Mouse (Mus musculus) olfactory bulb, adult 2 months (tissue): ENCODE results near the gene Vps11. TPM values are rescaled to one million over a fixed set of nuclear protein-coding genes. Genes with fewer than 3 reads are reported as not detected.
A peak's percentile ranks its signal among the peaks of the same experiment; 100 is the strongest.
"Not testable (repeated sequence)": the region's sequence is repeated elsewhere in the genome, so short reads cannot be mapped to it uniquely, and the experiment has no call there.

Experiments
- H3K27ac ChIP-seq: fragments of 200-500 bp; 2 replicates; pipeline ENCODE4 v1.5.1; 2012; ENCODE audit warnings: low read depth, low read length; ENCODE audit not compliant: insufficient read depth
- H3K4me1 ChIP-seq: fragments of 200-500 bp; 2 replicates; pipeline ENCODE4 v1.6.1; 2012; ENCODE audit warnings: low read length; ENCODE audit not compliant: control insufficient read depth, insufficient read depth
- H3K4me3 ChIP-seq: fragments of 200-500 bp; 2 replicates; pipeline ENCODE4 v1.5.1; 2012; ENCODE audit warnings: mild to moderate bottlenecking, low read depth, low read length, moderate library complexity; ENCODE audit not compliant: insufficient read depth
- CTCF ChIP-seq: fragments of 200-500 bp; IDR thresholded peaks from 2 replicates; pipeline ENCODE4 v1.5.1; 2012; ENCODE audit warnings: low read depth, mild to moderate bottlenecking, low read length, moderate library complexity; ENCODE audit not compliant: insufficient read depth
- POLR2A ChIP-seq: fragments of 200-500 bp; IDR thresholded peaks from 2 replicates; pipeline ENCODE4 v1.6.1; 2012; ENCODE audit warnings: mild to moderate bottlenecking, low read depth, low read length, moderate library complexity; ENCODE audit not compliant: insufficient read depth
- WGBS: fragments of 180-500 bp; shearing (Covaris S2); methylation state at CpG from one replicate; pipeline ENCODE4 v1.1.7; 2018; 5-methylcytosine and 5-hydroxymethylcytosine counted together
- polyA plus RNA-seq: library from polyadenylated mRNA; stranded (reverse); fragments of >200 nt; gene quantifications from 2 replicates; pipeline ENCODE4 v1.2.4, GENCODE M21; 2012; ENCODE audit warnings: low replicate concordance; ENCODE audit not compliant: missing spikeins, insufficient read depth, insufficient read length

Vps11 gene
- polyA plus RNA-seq, 1 experiment: not detected

- peak within 1 kb of the TSS; percentile 86 for H3K4me3 ChIP-seq
- peak within 1 kb of the TSS; percentile 44 for H3K27ac ChIP-seq
- WGBS: under 1% methylated on average over 83 of the region's 83 CpGs
- TF ChIP-seq CTCF: 0 out of 2 replicates have a peak, but pooled peaks have one; percentile 5
- TF ChIP-seq POLR2A: peak; percentile 75
- H3K4me1 ChIP-seq: peaks cover 15% of the 10 kb centered on the region
Measured at GRCm38 (mm10) chr9:44379054-44379834, 17.8 kb upstream of the Vps11 start, which contains the start of gene Hyou1. Gene Hyou1, plus strand, starts transcription at chr9:44379490.

- no peak for TF ChIP-seq CTCF
- no peak for TF ChIP-seq POLR2A
- Histone ChIP-seq H3K4me3 (no peak overlapping the region), H3K27ac (no peak overlapping the region), H3K4me1 (peaks cover 15% of the 10 kb centered on the region)
- 87% methylated on average over 5 of the region's 5 CpGs for WGBS
Measured at GRCm38 (mm10) chr9:44378153-44378730, 16.8 kb upstream of the Vps11 start.

GRCm38 (mm10) chr9:44377335-44377734, 15.9 kb upstream of the Vps11 start:
- peaks cover 15% of the 10 kb centered on the region for H3K4me1 ChIP-seq
- 77% methylated on average over 2 of the region's 2 CpGs for WGBS
- H3K4me3 ChIP-seq, H3K27ac ChIP-seq: not testable (repeated sequence)

GRCm38 (mm10) chr9:44376141-44376540, 14.7 kb upstream of the Vps11 start:
- no peak overlapping the region for H3K27ac ChIP-seq
- H3K4me3 ChIP-seq: no peak overlapping the region
- peaks cover 10% of the 10 kb centered on the region for H3K4me1 ChIP-seq
- no peak for TF ChIP-seq CTCF
- no peak for TF ChIP-seq POLR2A
- 88% methylated on average over 6 of the region's 6 CpGs for WGBS

- TF ChIP-seq POLR2A (no peak), CTCF (no peak)
- Histone ChIP-seq H3K4me3 (no peak overlapping the region), H3K27ac (no peak overlapping the region)
Measured at GRCm38 (mm10) chr9:44373386-44373785, 11.9 kb upstream of the Vps11 start.

GRCm38 (mm10) chr9:44364480-44364879, 3.0 kb upstream of the Vps11 start:
- WGBS: 65% methylated on average over 3 of the region's 3 CpGs
- no peak for TF ChIP-seq POLR2A
- no peak for TF ChIP-seq CTCF
- H3K4me3 ChIP-seq: no peak overlapping the region

More at GRCm38 (mm10) chr9:44373386-44373785, 11.9 kb upstream of the Vps11 start:
- no peaks in the 10 kb centered on the region for H3K4me1 ChIP-seq

GRCm38 (mm10) chr9:44361931-44362330, 461 bp upstream of the Vps11 start:
- 36% methylated on average over 4 of the region's 4 CpGs for WGBS
- H3K27ac ChIP-seq, H3K4me1 ChIP-seq: not testable (repeated sequence)
- H3K4me3 ChIP-seq: peak overlapping the region; percentile 59

More at GRCm38 (mm10) chr9:44364480-44364879, 3.0 kb upstream of the Vps11 start:
- no peak overlapping the region for H3K27ac ChIP-seq
- no peaks in the 10 kb centered on the region for H3K4me1 ChIP-seq

GRCm38 (mm10) chr9:44357207-44357606, 4.3 kb downstream of the Vps11 start:
- TF ChIP-seq CTCF (no peak), POLR2A (no peak)
- WGBS: 71% methylated on average over 4 of the region's 4 CpGs
- H3K4me3 ChIP-seq: no peak overlapping the region
- no peak overlapping the region for H3K27ac ChIP-seq
- H3K4me1 ChIP-seq: no peaks in the 10 kb centered on the region

- 85% methylated on average over 6 of the region's 6 CpGs for WGBS
- H3K27ac ChIP-seq: no peak overlapping the region
Measured at GRCm38 (mm10) chr9:44353142-44353541, 8.3 kb downstream of the Vps11 start.

GRCm38 (mm10) chr9:44352337-44352736, 9.1 kb downstream of the Vps11 start:
- no peaks in the 10 kb centered on the region for H3K4me1 ChIP-seq
- 90% methylated on average over 10 of the region's 10 CpGs for WGBS
- no peak for TF ChIP-seq POLR2A
- TF ChIP-seq CTCF: no peak

More at GRCm38 (mm10) chr9:44353142-44353541, 8.3 kb downstream of the Vps11 start:
- H3K4me3 ChIP-seq: no peak overlapping the region
- H3K4me1 ChIP-seq: no peaks in the 10 kb centered on the region
- TF ChIP-seq CTCF (no peak), POLR2A (no peak)

More at GRCm38 (mm10) chr9:44352337-44352736, 9.1 kb downstream of the Vps11 start:
- no peak overlapping the region for H3K27ac ChIP-seq
- no peak overlapping the region for H3K4me3 ChIP-seq
